Mouse (Mus musculus) testis, adult 2 months (tissue): Measurements from ENCODE around the gene Gm20843. TPM values are rescaled to one million over a fixed set of nuclear protein-coding genes. Genes with fewer than 3 reads are reported as not detected.
"Not testable (repeated sequence)": the region's sequence is repeated elsewhere in the genome, so short reads cannot be mapped to it uniquely, and the experiment has no call there.

ENCODE experiments used
- H3K27ac ChIP-seq: fragments of 200-500 bp; 2 replicates; pipeline ENCODE4 v1.5.1; 2012; ENCODE audit warnings: low read depth, low read length; ENCODE audit not compliant: control insufficient read depth, insufficient read depth
- H3K27me3 ChIP-seq: fragments of 200-500 bp; 2 replicates; pipeline ENCODE4 v1.6.1; 2012; ENCODE audit warnings: mild to moderate bottlenecking, low read length, moderate library complexity; ENCODE audit not compliant: control insufficient read depth, insufficient read depth
- H3K36me3 ChIP-seq: fragments of 200-500 bp; 2 replicates; pipeline ENCODE4 v1.6.1; 2012; ENCODE audit warnings: mild to moderate bottlenecking, low read length; ENCODE audit not compliant: control insufficient read depth, insufficient read depth
- H3K4me1 ChIP-seq: fragments of 200-500 bp; 2 replicates; pipeline ENCODE4 v1.6.1; 2012; ENCODE audit warnings: low read length; ENCODE audit not compliant: control insufficient read depth, insufficient read depth
- H3K4me3 ChIP-seq: fragments of 200-500 bp; 2 replicates; pipeline ENCODE4 v1.5.1; 2012; ENCODE audit warnings: low read depth, mild to moderate bottlenecking, low read length, moderate library complexity, mixed read lengths; ENCODE audit not compliant: control insufficient read depth
- polyA plus RNA-seq: library from polyadenylated mRNA; depleted of rRNA; stranded (reverse); fragments of >200 nt; gene quantifications from 2 replicates; pipeline ENCODE4 v1.2.3, GENCODE M21; 2012; rRNA removed

The Gm20843 gene
- polyA plus RNA-seq: 0.42 TPM in 1 of 2 replicates, not detected in the other

GRCm38 (mm10) chrY:72247018-72247417 lies at the start of gene Gm20843:
Gm20843 (minus strand) TSS chrY:72247118.
- not testable (repeated sequence) for H3K36me3 ChIP-seq, H3K4me1 ChIP-seq, H3K27me3 ChIP-seq, H3K4me3 ChIP-seq, H3K27ac ChIP-seq
